In genomic region chr14:37163277-37163956, GRCm38 (mm10) we compare ENCODE assay signal across 17 mouse cellular contexts. TPM values are rescaled to one million over a fixed set of nuclear protein-coding genes. Genes with fewer than 3 reads are reported as not detected.
DNase-seq lines count a peak whose midpoint lies in the region; ATAC-seq and TF ChIP-seq lines count a peak whose summit lies in the region.
"Had no signal": no experiment of that assay in that cellular context is flagged by ENCODE, and none has a peak within 500 bp of the region (broad histone marks: within the 10 kb centered on the region; RNA-seq: fewer than 3 reads in every experiment).

No protein-coding gene starts in this region.

- no peak overlapping the region for H3K9ac ChIP-seq in stomach, embryonic 15.5 days
- no peak overlapping the region for H3K9ac ChIP-seq in stomach, postnatal 0 days (ENCODE audit: low read length)
- peak overlapping the region; percentile 47 for H3K9ac ChIP-seq in liver, embryonic 16.5 days (ENCODE audit: low read depth, low read length)
- H3K9ac ChIP-seq: forebrain, postnatal 0 days; kidney, embryonic 15.5 days; lung, embryonic 14.5 days had no signal

- no peak for TF ChIP-seq CTCF in stomach, postnatal 0 days (IDR thresholded peaks at IDR 0.05; ENCODE audit: low read depth)

- H3K36me3 ChIP-seq in stomach, embryonic 15.5 days = no peaks in the 10 kb centered on the region
- H3K36me3 ChIP-seq in stomach, postnatal 0 days (ENCODE audit: control insufficient read depth, insufficient read depth, low read length) = no peaks in the 10 kb centered on the region
- no peaks in the 10 kb centered on the region for H3K36me3 ChIP-seq in liver, embryonic 16.5 days (ENCODE audit: control insufficient read depth, insufficient read depth)
- H3K36me3 ChIP-seq: kidney, embryonic 15.5 days; limb, embryonic 10.5 days had no signal

- no peak overlapping the region for H3K4me3 ChIP-seq in stomach, embryonic 15.5 days (replicated peaks)
- no peak overlapping the region for H3K4me3 ChIP-seq in stomach, postnatal 0 days (ENCODE audit: low read depth, low read length)
- H3K4me3 ChIP-seq in liver, embryonic 16.5 days (ENCODE audit: low read depth, low read length) = no peak overlapping the region
- H3K4me3 ChIP-seq: kidney, embryonic 15.5 days; limb, embryonic 10.5 days had no signal

- no peak overlapping the region for H3K4me2 ChIP-seq in stomach, embryonic 15.5 days
- H3K4me2 ChIP-seq in stomach, postnatal 0 days (replicated peaks; ENCODE audit: low read depth) = no peak overlapping the region
- peak overlapping the region; percentile 46 for H3K4me2 ChIP-seq in liver, embryonic 16.5 days (ENCODE audit: low read depth, low read length)
- H3K4me2 ChIP-seq: kidney, embryonic 15.5 days; lung, embryonic 14.5 days had no signal

- peak; percentile 93 for ATAC-seq in stomach, embryonic 15.5 days (ENCODE audit: insufficient read depth, low FRiP score, low read depth)
- ATAC-seq in stomach, postnatal 0 days (ENCODE audit: low FRiP score, low TSS enrichment) = no peak
- ATAC-seq in erythroid progenitor cell, adult 5-6 weeks (replicated peaks; ENCODE audit: low FRiP score, poor library complexity, severe bottlenecking) = peak; percentile 93
- ATAC-seq in liver, embryonic 16.5 days (ENCODE audit: low read depth) = peak; percentile 98
- ATAC-seq: forebrain, postnatal 0 days had no signal

- no peaks in the 10 kb centered on the region for H3K4me1 ChIP-seq in stomach, embryonic 15.5 days
- no peaks in the 10 kb centered on the region for H3K4me1 ChIP-seq in stomach, postnatal 0 days (replicated peaks; ENCODE audit: control insufficient read depth, insufficient read depth)
- peaks cover 26% of the 10 kb centered on the region for H3K4me1 ChIP-seq in liver, embryonic 16.5 days (ENCODE audit: control insufficient read depth, low read depth, low read length)
- H3K4me1 ChIP-seq: kidney, embryonic 15.5 days; limb, embryonic 10.5 days had no signal

- TF ChIP-seq EP300 in stomach, postnatal 0 days (optimal IDR thresholded peaks at IDR 0.05) = no peak

- H3K27me3 ChIP-seq in stomach, embryonic 15.5 days (replicated peaks) = no peaks in the 10 kb centered on the region
- no peaks in the 10 kb centered on the region for H3K27me3 ChIP-seq in stomach, postnatal 0 days (ENCODE audit: control insufficient read depth, insufficient read depth, low read length)
- H3K27me3 ChIP-seq in liver, embryonic 16.5 days (ENCODE audit: control insufficient read depth, insufficient read depth, low read depth, low read length) = no peaks in the 10 kb centered on the region
- H3K27me3 ChIP-seq: kidney, embryonic 15.5 days had no signal

- no peak for DNase-seq in stomach, postnatal 0 days (ENCODE audit: low spot score)
- no peak for DNase-seq in kidney, postnatal 25 days
- no peak for DNase-seq in thymus, postnatal 10 days (ENCODE audit: low spot score in 2 of 2)
- no peak for DNase-seq in ovary, adult 18-20 months (ENCODE audit: low spot score)
- DNase-seq: cerebellum, postnatal 10 days; forebrain, postnatal 0 days; lung, embryonic 14.5 days; lung, postnatal 4 days; midbrain, embryonic 14.5 days; thymus, postnatal 36 days had no signal

- no peak overlapping the region for H3K27ac ChIP-seq in stomach, embryonic 15.5 days
- no peak overlapping the region for H3K27ac ChIP-seq in stomach, postnatal 0 days (replicated peaks)
- peak overlapping the region; percentile 90 for H3K27ac ChIP-seq in liver, embryonic 16.5 days (ENCODE audit: low read length)
- H3K27ac ChIP-seq: kidney, embryonic 15.5 days; limb, embryonic 10.5 days had no signal

- H3K9me3 ChIP-seq in stomach, embryonic 15.5 days = no peaks in the 10 kb centered on the region
- H3K9me3 ChIP-seq in stomach, postnatal 0 days (ENCODE audit: control insufficient read depth, low read length) = no peaks in the 10 kb centered on the region
- H3K9me3 ChIP-seq in liver, embryonic 16.5 days (replicated peaks; ENCODE audit: control insufficient read depth, low read length) = no peaks in the 10 kb centered on the region
- H3K9me3 ChIP-seq: limb, embryonic 10.5 days had no signal

- 61% methylated on average over 4 of the region's 4 CpGs for WGBS in stomach, embryonic 15.5 days
- WGBS in stomach, postnatal 0 days = 48% methylated on average over 4 of the region's 4 CpGs
- WGBS in liver, embryonic 16.5 days (ENCODE audit: insufficient replicate concordance) = 32% methylated on average over 4 of the region's 4 CpGs

RNA-seq across cellular contexts. Expression of gene Ghitm, which starts 28.3 kb away (rescaled TPM):
- polyA plus RNA-seq in stomach, embryonic 15.5 days (2015; fragmentation: Nextera tagmentation; extraction: Ambion mirVana) = 221 and 233 TPM in 2 replicates
- polyA plus RNA-seq in stomach, postnatal 0 days (2015; fragmentation: Nextera tagmentation; extraction: Ambion mirVana) = 184 and 198 TPM in 2 replicates
- 110 and 129 TPM in 2 replicates for total RNA-seq in erythroid progenitor cell, adult 5-6 weeks (2015; ENCODE audit: low replicate concordance)
- total RNA-seq in erythroid progenitor cell, adult 5-6 weeks (2017; ENCODE audit: low replicate concordance) = 75.3 and 123 TPM in 2 replicates
- 252 and 258 TPM in 2 replicates for polyA plus RNA-seq in liver, embryonic 16.5 days (2015; fragmentation: Nextera tagmentation; extraction: Ambion mirVana)

RNA-seq across cellular contexts. Expression of gene 2610528A11Rik, which starts 49.6 kb away (rescaled TPM):
- polyA plus RNA-seq in stomach, embryonic 15.5 days (2015; fragmentation: Nextera tagmentation; extraction: Ambion mirVana) = 8.6 and 12.5 TPM in 2 replicates
- polyA plus RNA-seq in stomach, postnatal 0 days (2015; fragmentation: Nextera tagmentation; extraction: Ambion mirVana) = 22.0 and 22.2 TPM in 2 replicates
- total RNA-seq in erythroid progenitor cell, adult 5-6 weeks (2015; ENCODE audit: low replicate concordance) = not detected in 2 replicates
- total RNA-seq in erythroid progenitor cell, adult 5-6 weeks (2017; ENCODE audit: low replicate concordance) = not detected in 2 replicates
- polyA plus RNA-seq in liver, embryonic 16.5 days (2015; fragmentation: Nextera tagmentation; extraction: Ambion mirVana) = 0.18 and 0.41 TPM in 2 replicates
- total RNA-seq: forebrain, postnatal 0 days; layer of hippocampus, adult 18-20 months; neutrophil, adult 5-6 weeks had no signal
- polyA plus RNA-seq: midbrain, embryonic 14.5 days had no signal
